Mouse (Mus musculus) mature B cell (primary cell): Measurements from ENCODE around the gene Gm21833.
"Not testable (repeated sequence)": the region's sequence is repeated elsewhere in the genome, so short reads cannot be mapped to it uniquely, and the experiment has no call there.

Source experiments
- in situ Hi-C: fragments of 300-500 bp; cut with MboI; formaldehyde crosslinking; loops from 2 replicates; pipeline ENCODE4 v1.14.3; 2019

Gene Gm21833

GRCm38 (mm10) chr16:82828082-82828481, at the start of gene Gm21833:
Gm21833 (plus strand) TSS chr16:82828382.
- in situ Hi-C loops, result not testable (repeated sequence)

- in situ Hi-C loops, result no loop called here
Measured at GRCm38 (mm10) chr16:82789521-82789920, 38.7 kb upstream of the Gm21833 start.

- in situ Hi-C loops, result no loop called here
Measured at GRCm38 (mm10) chr16:82796489-82796888, 31.7 kb upstream of the Gm21833 start.

- in situ Hi-C loops, result no loop called here
Measured at GRCm38 (mm10) chr16:82815255-82815654, 12.9 kb upstream of the Gm21833 start.

- in situ Hi-C loops, result no loop called here
Measured at GRCm38 (mm10) chr16:82816615-82817014, 11.6 kb upstream of the Gm21833 start.

- in situ Hi-C loops, result no loop called here
Measured at GRCm38 (mm10) chr16:82855752-82856151, 27.6 kb downstream of the Gm21833 start.

- in situ Hi-C loops, result no loop called here
Measured at GRCm38 (mm10) chr16:82864590-82864989, 36.4 kb downstream of the Gm21833 start.
